Mouse (Mus musculus): Measurements from ENCODE around the gene Slc33a1. TPM values are rescaled to one million over a fixed set of nuclear protein-coding genes. Genes with fewer than 3 reads are reported as not detected.

Slc33a1 gene
- 45.2 and 46.8 TPM in 2 replicates for polyA plus RNA-seq (2015; fragmentation: Nextera tagmentation; extraction: Ambion mirVana)

DNA sequence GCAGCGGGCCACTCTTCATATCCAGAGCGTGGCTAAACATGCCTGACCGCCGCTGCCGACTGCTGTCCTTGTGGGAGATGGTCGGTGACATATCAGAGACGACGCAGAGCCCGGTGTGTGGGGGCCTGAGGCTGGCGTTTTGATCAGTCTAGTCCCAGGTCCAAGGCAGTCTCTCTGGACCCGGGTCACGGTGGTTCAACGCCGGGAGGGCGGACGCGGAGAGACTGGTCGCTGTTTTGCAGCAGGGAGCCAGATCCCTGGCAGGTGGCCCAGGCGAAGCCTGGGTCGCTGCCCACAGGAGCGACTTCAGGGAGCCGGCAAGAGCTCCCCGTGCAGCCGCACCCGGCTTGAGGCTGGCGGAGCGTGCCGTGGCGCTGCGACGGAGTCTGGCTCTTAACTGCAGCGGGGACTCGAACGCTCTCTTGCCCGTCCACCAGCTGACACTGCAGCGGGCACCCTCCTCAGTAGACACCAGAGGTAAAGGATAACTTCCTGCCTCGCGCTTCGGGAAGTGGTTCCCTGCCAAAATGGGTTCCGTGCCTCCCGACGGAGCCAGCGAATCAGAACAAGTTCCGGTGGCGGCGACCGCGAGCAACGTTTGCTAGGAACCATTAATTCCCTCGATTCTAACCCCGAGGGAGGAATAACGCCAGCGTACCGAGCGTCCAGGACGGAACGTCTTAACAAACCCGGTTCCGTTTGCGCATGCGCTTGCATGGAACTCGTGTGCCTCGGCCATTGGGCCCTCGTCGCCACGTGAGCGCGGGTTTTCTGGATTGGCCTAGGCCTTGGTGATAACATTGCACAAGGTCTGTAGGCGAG, at the start of gene Slc33a1:
Slc33a1 (minus strand) TSS at position 669 of the 822 bp plus-strand sequence.
- no peak; the same call in 1 of the 2 replicates for TF ChIP-seq CTCF (IDR thresholded peaks at IDR 0.05; ENCODE audit: low read depth)
- DNase-seq (ENCODE audit: low spot score) (peak; percentile 98), ATAC-seq (replicated peaks; ENCODE audit: low FRiP score, low read depth) (peak; percentile 97)
- Histone ChIP-seq H3K4me2 (ENCODE audit: low read length) (peak within 1 kb of the TSS; percentile 92), H3K9me3 (replicated peaks; ENCODE audit: low read length) (no peaks in the 10 kb centered on the region), H3K4me1 (replicated peaks; ENCODE audit: insufficient read depth, low read length) (peaks cover 13% of the 10 kb centered on the region; the same call in 1 of the 2 replicates), H3K27ac (peak within 1 kb of the TSS; percentile 95), H3K9ac (ENCODE audit: low read depth, low read length) (peak within 1 kb of the TSS; percentile 74), H3K27me3 (ENCODE audit: insufficient read depth, low read length) (no peaks in the 10 kb centered on the region), H3K36me3 (ENCODE audit: insufficient read depth, low read length) (no peaks in the 10 kb centered on the region), H3K4me3 (replicated peaks; ENCODE audit: low read depth, low read length) (peak within 1 kb of the TSS; percentile 87)
- WGBS: under 1% methylated on average over 68 of the region's 69 CpGs

DNA sequence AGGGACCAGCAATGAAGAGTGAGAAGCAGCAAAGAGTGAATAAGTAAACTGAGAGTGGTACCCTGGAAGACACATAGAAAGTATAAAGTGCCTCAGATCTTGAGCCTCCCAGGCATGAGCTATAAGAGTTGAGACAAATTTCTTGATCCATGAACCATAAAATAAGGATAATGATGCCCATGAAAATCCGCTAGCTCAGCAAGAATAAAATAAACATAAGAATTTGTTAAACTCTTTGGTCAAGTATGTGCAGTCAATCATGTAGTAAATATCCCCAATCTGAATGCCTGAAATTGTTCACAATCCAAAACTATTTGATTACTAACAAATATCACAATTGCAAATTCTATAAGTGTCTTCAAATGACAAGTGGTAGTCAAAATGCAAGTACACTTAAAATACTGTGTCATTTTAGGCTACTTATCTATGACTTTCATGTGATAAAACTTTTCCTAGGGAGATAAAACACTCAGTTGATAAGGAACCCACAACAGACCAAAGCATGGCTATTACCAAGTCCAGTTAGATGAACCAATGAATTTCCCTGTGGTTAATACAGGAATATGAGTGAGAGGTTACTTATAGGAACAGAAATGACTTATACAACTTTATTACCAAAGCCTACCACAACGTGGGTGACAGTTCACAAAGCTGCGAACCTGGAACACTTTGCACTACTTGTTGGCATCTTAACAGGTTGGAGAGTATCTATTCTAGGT, 24.3 kb upstream of the Slc33a1 start:
- H3K4me1 ChIP-seq (replicated peaks; ENCODE audit: insufficient read depth, low read length): no peaks in the 10 kb centered on the region
- H3K27ac ChIP-seq: no peak overlapping the region
- no peaks in the 10 kb centered on the region for H3K27me3 ChIP-seq (ENCODE audit: insufficient read depth, low read length)
- peaks cover 43% of the 10 kb centered on the region for H3K36me3 ChIP-seq (ENCODE audit: insufficient read depth, low read length)
- H3K9me3 ChIP-seq (replicated peaks; ENCODE audit: low read length): no peaks in the 10 kb centered on the region
- DNase-seq (ENCODE audit: low spot score) (no peak), ATAC-seq (replicated peaks; ENCODE audit: low FRiP score, low read depth) (no peak)
- WGBS: 86% methylated on average over 3 of the region's 3 CpGs
- H3K4me2 ChIP-seq (ENCODE audit: low read length): no peak overlapping the region
- H3K4me3 ChIP-seq (replicated peaks; ENCODE audit: low read depth, low read length): no peak overlapping the region
- no peak overlapping the region for H3K9ac ChIP-seq (ENCODE audit: low read depth, low read length)
- no peak for TF ChIP-seq CTCF (IDR thresholded peaks at IDR 0.05; ENCODE audit: low read depth)

DNA sequence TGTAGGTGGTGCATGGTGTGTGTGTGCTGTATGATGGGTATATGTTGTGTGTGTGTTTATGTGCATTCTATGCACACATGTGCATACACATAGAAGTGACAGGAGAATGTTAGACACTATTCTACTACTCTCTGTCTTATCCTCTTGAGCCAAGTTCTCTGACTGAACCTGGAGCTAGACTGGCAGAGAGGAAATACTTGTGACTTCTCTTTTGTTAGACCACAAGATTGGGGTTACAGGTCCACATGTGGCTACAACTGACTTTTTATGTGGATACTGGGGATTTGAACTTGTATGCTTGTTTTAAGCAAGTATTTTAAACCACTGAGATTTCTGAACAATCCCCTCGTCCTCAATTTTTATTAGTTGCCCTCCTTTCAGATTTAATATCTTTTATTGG, 22.1 kb upstream of the Slc33a1 start:
- 92% methylated on average over 1 of the region's 1 CpGs for WGBS

DNA sequence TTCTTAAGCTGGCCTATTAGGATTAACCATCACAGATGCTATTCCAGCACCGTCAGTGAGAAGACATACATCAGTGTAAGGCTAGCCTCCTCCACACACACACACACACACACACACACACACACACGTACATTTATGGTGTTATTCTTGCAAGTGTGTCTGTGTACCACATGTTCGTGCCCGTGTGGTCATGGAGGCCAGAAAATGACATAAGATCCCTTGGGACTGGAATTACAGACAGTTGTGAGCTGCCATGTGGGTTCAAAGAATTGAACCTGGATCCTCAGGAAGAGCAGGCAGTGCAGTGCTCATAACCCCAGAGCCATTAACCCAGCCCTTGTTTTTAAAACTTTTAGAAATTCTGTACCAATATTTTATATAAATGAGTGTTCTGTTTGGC, 13.3 kb upstream of the Slc33a1 start:
- H3K9ac ChIP-seq (ENCODE audit: low read depth, low read length): no peak overlapping the region
- no peaks in the 10 kb centered on the region for H3K4me1 ChIP-seq (replicated peaks; ENCODE audit: insufficient read depth, low read length)
- H3K4me2 ChIP-seq (ENCODE audit: low read length): no peak overlapping the region
- H3K27ac ChIP-seq: no peak overlapping the region
- 46% methylated on average over 4 of the region's 4 CpGs for WGBS
- H3K27me3 ChIP-seq (ENCODE audit: insufficient read depth, low read length): no peaks in the 10 kb centered on the region
- no peak for DNase-seq (ENCODE audit: low spot score)
- H3K4me3 ChIP-seq (replicated peaks; ENCODE audit: low read depth, low read length): no peak overlapping the region
- no peak for TF ChIP-seq CTCF (IDR thresholded peaks at IDR 0.05; ENCODE audit: low read depth)
- H3K36me3 ChIP-seq (ENCODE audit: insufficient read depth, low read length): peaks cover 3% of the 10 kb centered on the region; the same call in 1 of the 2 replicates
- ATAC-seq (replicated peaks; ENCODE audit: low FRiP score, low read depth): no peak
- H3K9me3 ChIP-seq (replicated peaks; ENCODE audit: low read length): no peaks in the 10 kb centered on the region

More for the DNA sequence above, 22.1 kb upstream of the Slc33a1 start:
- Histone ChIP-seq H3K4me3 (replicated peaks; ENCODE audit: low read depth, low read length) (no peak overlapping the region), H3K9ac (ENCODE audit: low read depth, low read length) (no peak overlapping the region), H3K36me3 (ENCODE audit: insufficient read depth, low read length) (peaks cover 41% of the 10 kb centered on the region), H3K27ac (no peak overlapping the region), H3K27me3 (ENCODE audit: insufficient read depth, low read length) (no peaks in the 10 kb centered on the region), H3K4me2 (ENCODE audit: low read length) (no peak overlapping the region), H3K9me3 (replicated peaks; ENCODE audit: low read length) (no peaks in the 10 kb centered on the region), H3K4me1 (replicated peaks; ENCODE audit: insufficient read depth, low read length) (no peaks in the 10 kb centered on the region)
- DNase-seq (ENCODE audit: low spot score) (no peak), ATAC-seq (replicated peaks; ENCODE audit: low FRiP score, low read depth) (no peak)
- TF ChIP-seq CTCF (IDR thresholded peaks at IDR 0.05; ENCODE audit: low read depth): no peak

DNA sequence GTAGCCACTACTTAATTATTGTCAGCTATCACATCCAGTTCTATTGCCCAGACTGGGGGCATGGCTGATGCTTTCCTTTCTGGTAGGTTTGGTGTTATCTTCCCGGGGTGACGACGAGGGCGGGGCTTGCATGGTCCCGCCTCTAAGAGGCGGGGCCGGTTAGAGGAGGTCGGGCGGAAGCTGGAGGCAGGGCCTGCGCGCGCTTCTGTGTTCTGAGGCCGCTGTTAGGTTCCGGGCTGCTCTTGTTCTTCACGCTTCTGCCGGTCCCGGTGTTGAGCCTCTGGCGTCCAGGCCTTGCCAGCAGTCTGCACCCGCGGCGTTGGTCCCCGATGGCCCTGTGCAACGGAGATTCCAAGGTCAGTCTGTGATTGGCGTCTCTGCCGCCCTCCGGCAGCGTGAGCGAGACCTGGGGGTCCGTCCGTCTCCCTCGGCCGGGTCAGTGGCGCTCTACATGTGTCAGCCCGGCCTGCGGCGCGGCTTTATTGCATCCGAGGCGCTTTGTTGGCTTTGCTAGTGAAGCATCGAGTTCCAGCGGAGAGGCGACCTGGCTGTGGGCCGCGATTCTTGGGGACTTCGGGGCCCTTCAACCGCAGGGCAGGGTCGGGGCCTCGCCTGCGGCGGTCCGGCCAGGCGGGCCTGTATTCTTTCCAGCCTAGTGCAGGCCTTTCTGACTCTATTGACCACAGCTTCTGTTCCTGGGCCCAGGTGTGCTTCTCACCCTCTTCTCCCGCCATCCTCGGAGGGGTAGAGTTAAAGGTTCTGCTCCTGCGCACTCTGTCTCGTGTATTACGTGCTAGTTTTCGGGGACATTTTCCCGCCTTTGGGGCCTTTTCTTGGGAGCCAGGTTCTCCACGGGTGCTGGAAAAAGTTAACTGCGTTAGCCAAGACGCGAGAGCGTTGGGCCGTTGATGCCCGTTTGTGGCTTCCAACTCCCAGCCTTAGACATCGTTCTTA, 11.7 kb upstream of the Slc33a1 start, which contains the start of gene Gmps:
Gmps (plus strand) TSS at position 152 of the 954 bp plus-strand sequence.
- Histone ChIP-seq H3K9me3 (replicated peaks; ENCODE audit: low read length) (no peaks in the 10 kb centered on the region), H3K27me3 (ENCODE audit: insufficient read depth, low read length) (no peaks in the 10 kb centered on the region), H3K4me2 (ENCODE audit: low read length) (peak within 1 kb of the TSS; percentile 73), H3K4me1 (replicated peaks; ENCODE audit: insufficient read depth, low read length) (no peaks in the 10 kb centered on the region), H3K27ac (peak within 1 kb of the TSS; percentile 97), H3K36me3 (ENCODE audit: insufficient read depth, low read length) (no peaks in the 10 kb centered on the region), H3K9ac (ENCODE audit: low read depth, low read length) (peak within 1 kb of the TSS; percentile 85), H3K4me3 (replicated peaks; ENCODE audit: low read depth, low read length) (peak within 1 kb of the TSS; percentile 71)
- ATAC-seq (replicated peaks; ENCODE audit: low FRiP score, low read depth) (peak; percentile 98), DNase-seq (ENCODE audit: low spot score) (peak; percentile 96)
- no peak; the same call in 1 of the 2 replicates for TF ChIP-seq CTCF (IDR thresholded peaks at IDR 0.05; ENCODE audit: low read depth)
- WGBS: under 1% methylated on average over 67 of the region's 67 CpGs
